Mouse (Mus musculus): ENCODE data around the gene Srrm2. TPM values are rescaled to one million over a fixed set of nuclear protein-coding genes. Genes with fewer than 3 reads are reported as not detected.

Gene Srrm2
- 338 TPM for polyA plus RNA-seq (2017; shearing (Covaris generic))

DNA sequence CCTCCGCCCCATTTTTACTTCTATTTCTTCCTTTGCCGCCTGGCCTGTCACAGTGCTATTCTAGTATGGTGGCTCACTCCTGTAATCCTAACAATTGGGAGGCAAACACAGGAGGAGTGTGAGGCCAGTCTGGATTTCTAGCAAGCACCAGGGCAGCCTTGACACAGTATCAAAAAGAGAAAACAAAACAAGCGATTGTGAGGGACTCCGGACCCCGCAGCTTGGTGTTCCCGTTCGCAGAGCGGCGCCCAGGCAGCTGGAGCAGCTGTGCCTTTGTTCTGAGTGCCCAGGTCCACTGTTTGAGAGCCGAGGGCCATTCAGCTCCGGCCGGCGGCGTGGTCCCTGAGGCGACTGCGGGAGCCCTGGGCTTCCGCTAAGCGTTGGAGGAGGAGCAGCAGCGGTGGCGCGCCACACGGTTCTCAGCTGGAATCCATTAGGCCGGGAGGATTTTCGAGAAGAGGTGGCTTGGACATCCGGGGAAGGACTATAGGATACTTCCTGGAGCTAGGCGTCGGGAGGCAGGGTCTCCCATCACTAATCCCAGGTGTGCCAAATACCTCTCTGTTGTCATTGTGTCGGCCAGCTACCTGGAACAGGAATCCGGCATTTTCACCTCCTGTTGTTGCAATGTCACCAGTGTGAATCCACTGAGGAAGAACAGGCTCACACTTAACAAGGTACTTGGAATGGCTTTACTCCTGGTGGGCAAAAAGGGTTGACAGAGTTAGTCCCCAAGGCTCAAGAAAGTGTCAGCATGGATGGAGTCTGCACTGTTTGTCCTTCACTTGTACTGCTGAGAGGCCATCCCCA lies at the start of gene Srrm2:
Gene Srrm2, plus strand, starts transcription at position 264 of the 810 bp plus-strand sequence.

DNA sequence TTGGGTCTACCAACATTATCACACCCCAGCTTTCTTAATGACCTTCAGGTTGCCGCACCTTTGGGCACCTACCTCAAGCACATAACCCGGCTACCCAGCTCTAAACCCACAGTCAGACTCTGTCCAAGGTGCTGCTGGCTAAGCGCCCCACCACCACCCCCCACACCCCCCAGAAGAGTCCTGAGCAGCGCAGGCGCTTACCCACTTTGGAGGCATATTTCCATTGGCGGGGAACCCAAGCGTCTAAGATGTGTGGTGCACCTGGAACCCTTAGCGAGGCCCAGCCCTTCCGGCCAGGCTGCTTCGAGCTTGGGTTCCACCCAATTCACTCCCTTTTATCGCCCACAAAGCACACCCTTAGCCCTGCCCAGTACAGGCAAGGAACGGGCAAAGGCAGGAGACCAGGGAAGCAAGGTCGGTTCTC lies 49.7 kb upstream of the Srrm2 start, which contains the start of gene Paqr4:
Gene Paqr4, minus strand, starts transcription at position 270 of the 424 bp plus-strand sequence.

GRCm38 (mm10) chr17:23745301-23746251 lies 44.8 kb upstream of the Srrm2 start, which contains the start of gene Kremen2:
Gene Kremen2 (minus strand): TSS chr17:23745833.

DNA sequence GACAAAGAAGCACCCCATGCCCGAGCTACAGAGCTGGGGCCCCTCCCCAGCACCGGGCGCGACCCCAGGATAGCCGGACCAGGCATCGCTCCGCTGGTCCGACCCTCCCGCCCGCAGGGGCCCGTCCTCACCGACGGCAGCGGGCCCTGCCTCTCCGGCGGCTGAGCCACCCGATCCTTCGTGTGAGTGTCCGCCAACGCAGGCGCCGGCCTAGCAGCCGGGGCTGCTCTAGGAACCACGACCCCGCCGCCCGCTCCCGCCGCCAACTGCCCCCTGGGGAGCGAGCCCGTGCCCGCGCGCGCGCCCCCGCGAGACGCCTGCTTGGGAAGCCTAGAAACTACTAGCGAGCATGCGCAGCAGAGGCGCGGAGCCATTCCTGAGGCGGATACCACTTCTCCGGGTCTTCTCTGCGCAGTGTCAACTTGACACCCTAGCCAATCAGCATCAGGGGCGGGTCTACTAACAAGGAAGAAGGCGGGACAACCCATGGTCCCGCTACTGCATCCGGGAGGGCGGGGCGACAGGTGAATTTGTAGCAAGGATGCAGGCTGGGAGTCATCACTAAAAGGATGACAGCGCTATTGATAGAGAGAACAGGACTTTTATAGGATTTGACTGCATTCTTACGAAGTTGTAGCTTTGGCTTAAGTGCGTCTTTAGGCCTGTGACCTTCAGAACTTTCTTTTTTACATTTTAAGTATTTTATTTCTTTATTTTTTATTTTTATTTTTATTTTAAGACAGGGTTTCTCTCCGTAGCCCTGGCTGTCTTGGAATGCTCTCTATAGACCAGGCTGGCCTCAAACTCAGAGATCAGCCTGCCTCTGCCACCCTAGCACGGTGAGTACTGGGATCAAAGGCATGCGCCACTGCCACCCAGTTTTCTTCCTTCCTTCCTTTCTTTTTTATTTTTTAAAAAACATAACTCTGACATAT lies 18.8 kb upstream of the Srrm2 start, which contains the start of gene Flywch1:
Gene Flywch1, minus strand, starts transcription at position 319 of the 935 bp plus-strand sequence.

DNA sequence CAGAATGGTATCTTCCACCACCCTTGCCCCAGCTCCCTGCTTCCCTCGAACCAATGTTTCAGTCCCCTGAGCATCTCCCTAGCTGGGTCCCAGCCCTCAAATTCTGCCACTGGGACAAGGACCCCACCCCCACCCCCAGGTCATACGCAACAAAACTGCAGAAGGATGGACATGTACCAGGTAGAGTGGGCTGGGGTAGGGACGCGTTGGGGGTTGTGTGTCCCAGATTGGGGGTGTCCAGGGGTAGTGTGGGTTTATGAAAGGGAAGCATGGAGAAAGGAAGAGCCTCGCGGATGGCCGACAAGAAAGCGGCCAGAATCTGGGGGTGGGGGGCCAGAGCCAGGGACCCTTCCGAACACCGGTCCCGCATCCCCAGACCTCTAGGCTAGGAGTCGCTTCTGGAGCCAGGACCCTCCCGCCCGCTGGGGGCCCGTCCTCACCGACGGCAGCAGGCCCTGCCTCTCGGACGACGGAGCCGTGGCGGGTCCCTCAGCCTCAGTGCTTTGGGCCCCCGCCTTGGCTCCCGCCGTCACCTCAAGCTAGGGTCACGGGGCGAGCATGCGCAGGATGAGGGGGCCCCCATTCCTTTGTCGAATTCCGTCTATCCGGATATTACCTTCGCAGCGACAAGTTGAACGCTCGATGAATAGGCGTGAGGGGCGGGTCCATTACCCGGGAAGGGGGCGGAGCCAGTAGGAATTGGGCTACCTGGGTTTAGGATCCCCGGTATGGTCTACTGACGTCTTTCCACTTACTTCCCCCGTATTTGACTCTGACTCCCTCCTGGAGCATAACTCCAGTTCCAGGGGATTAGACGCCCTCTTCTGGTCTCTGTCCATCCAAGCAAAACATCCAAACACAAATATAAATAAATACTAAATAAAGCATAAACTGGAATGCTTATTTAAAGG lies 4.5 kb upstream of the Srrm2 start, which contains the start of gene Flywch2:
Gene Flywch2, minus strand, starts transcription at position 521 of the 911 bp plus-strand sequence.

GRCm38 (mm10) chr17:23829064-23829619 lies 38.8 kb downstream of the Srrm2 start, which contains the start of gene Elob:
Gene Elob (minus strand): TSS chr17:23829136.

GRCm38 (mm10) chr17:23836006-23836575 lies 45.8 kb downstream of the Srrm2 start, which contains the start of gene Prss33:
Gene Prss33 (minus strand): TSS chr17:23836056.

DNA sequence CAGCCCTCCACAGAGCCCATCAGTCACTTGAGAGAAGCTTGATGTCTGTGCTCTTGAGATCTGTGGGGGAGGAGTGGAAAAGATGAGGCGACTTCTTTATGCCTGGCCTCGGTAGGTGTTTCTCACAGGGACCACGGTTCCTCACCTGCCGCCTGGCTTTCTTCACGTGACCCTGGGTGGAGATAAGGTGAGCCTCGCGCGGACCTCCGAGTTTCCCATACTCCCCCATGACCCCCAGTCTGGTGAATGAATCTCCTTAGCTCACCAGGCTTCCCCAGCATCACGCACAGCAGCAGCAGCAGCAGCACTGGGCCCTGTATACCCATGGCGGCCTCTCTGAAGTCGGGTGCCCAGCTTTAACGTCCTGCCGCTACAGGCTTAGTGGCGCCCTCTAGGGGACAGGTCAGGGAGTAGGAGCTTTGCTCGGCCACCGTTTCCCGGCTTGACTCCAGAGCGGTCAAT lies 53.5 kb downstream of the Srrm2 start, which contains the start of the genes Prss32 and Prss41:
Gene Prss32, plus strand, starts transcription at position 44 of the 462 bp plus-strand sequence.
Gene Prss41, minus strand, starts transcription at position 361 of the 462 bp plus-strand sequence.

DNA sequence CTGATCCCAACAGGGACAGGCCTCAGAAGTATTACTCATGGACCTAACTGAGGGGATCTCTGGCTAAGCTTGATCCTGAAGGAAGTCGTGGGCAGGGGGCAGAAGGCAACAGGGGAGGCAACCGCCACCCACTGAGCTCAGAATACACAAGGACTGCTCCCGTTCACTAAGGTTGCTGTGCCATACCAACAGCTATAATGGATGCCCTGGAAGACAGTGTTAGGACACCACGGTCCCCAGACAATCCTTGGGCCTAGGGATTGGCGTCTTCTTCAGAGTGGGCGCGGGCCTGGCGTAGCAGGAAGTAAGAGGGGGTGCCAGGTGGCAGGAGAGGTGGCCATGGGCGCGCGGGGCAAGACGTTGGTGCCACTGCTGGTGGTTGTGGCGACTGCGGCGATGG lies 77.4 kb downstream of the Srrm2 start, which contains the start of gene Prss21:
Gene Prss21, plus strand, starts transcription at position 301 of the 400 bp plus-strand sequence.

Other genes with a start within 250 kb of the Srrm2 start
- 12.3 TPM for gene Zfp213, start 226.3 kb upstream of the Srrm2 start, polyA plus RNA-seq (2017; shearing (Covaris generic))
- gene Zfp13, start 191.0 kb upstream of the Srrm2 start, polyA plus RNA-seq (2017; shearing (Covaris generic)) = not detected
- 4.7 TPM for gene Zscan10, start 189.7 kb upstream of the Srrm2 start, polyA plus RNA-seq (2017; shearing (Covaris generic))
- gene Mmp25, start 145.3 kb upstream of the Srrm2 start, polyA plus RNA-seq (2017; shearing (Covaris generic)) = 0.40 TPM
- not detected for gene Bicdl2, start 130.0 kb upstream of the Srrm2 start, polyA plus RNA-seq (2017; shearing (Covaris generic))
- 73.0 TPM for gene Hcfc1r1, start 116.9 kb upstream of the Srrm2 start, polyA plus RNA-seq (2017; shearing (Covaris generic))
- 33.0 TPM for gene Thoc6, start 116.7 kb upstream of the Srrm2 start, polyA plus RNA-seq (2017; shearing (Covaris generic))
- gene Tnfrsf12a, start 113.1 kb upstream of the Srrm2 start, polyA plus RNA-seq (2017; shearing (Covaris generic)) = 14.9 TPM
- gene Cldn6, start 111.3 kb upstream of the Srrm2 start, polyA plus RNA-seq (2017; shearing (Covaris generic)) = not detected
- not detected for gene Cldn9, start 106.5 kb upstream of the Srrm2 start, polyA plus RNA-seq (2017; shearing (Covaris generic))
- not detected for gene 1520401A03Rik, start 67.7 kb upstream of the Srrm2 start, polyA plus RNA-seq (2017; shearing (Covaris generic))
- 15.2 TPM for gene Pkmyt1, start 64.2 kb upstream of the Srrm2 start, polyA plus RNA-seq (2017; shearing (Covaris generic))
- 4.5 TPM for gene Paqr4, start 49.7 kb upstream of the Srrm2 start, polyA plus RNA-seq (2017; shearing (Covaris generic))
- 5.8 TPM for gene Kremen2, start 44.7 kb upstream of the Srrm2 start, polyA plus RNA-seq (2017; shearing (Covaris generic))
- 17.1 TPM for gene Flywch1, start 18.9 kb upstream of the Srrm2 start, polyA plus RNA-seq (2017; shearing (Covaris generic))
- gene Flywch2, start 4.5 kb upstream of the Srrm2 start, polyA plus RNA-seq (2017; shearing (Covaris generic)) = 5.2 TPM
- 746 TPM for gene Elob, start 38.6 kb downstream of the Srrm2 start, polyA plus RNA-seq (2017; shearing (Covaris generic))
- 1.2 TPM for gene Prss33, start 45.5 kb downstream of the Srrm2 start, polyA plus RNA-seq (2017; shearing (Covaris generic))
- gene Prss32, start 53.3 kb downstream of the Srrm2 start, polyA plus RNA-seq (2017; shearing (Covaris generic)) = not detected
- 5.4 TPM for gene Prss41, start 53.6 kb downstream of the Srrm2 start, polyA plus RNA-seq (2017; shearing (Covaris generic))
- gene Prss21, start 77.5 kb downstream of the Srrm2 start, polyA plus RNA-seq (2017; shearing (Covaris generic)) = not detected
- not detected for gene Dcpp1, start 90.3 kb downstream of the Srrm2 start, polyA plus RNA-seq (2017; shearing (Covaris generic))
- not detected for gene Dcpp2, start 90.3 kb downstream of the Srrm2 start, polyA plus RNA-seq (2017; shearing (Covaris generic))
- gene Dcpp3, start 126.9 kb downstream of the Srrm2 start, polyA plus RNA-seq (2017; shearing (Covaris generic)) = not detected
- gene Sbp, start 151.1 kb downstream of the Srrm2 start, polyA plus RNA-seq (2017; shearing (Covaris generic)) = not detected
- not detected for gene Sbpl, start 164.7 kb downstream of the Srrm2 start, polyA plus RNA-seq (2017; shearing (Covaris generic))
- gene Prss30, start 190.0 kb downstream of the Srrm2 start, polyA plus RNA-seq (2017; shearing (Covaris generic)) = 0.25 TPM
- gene Prss22, start 207.6 kb downstream of the Srrm2 start, polyA plus RNA-seq (2017; shearing (Covaris generic)) = not detected
- 0.58 TPM for gene Prss27, start 247.6 kb downstream of the Srrm2 start, polyA plus RNA-seq (2017; shearing (Covaris generic))

Data from CD4-positive, CD25-positive, alpha-beta regulatory T cell, adult 9 weeks (primary cell).